Mouse (Mus musculus) heart, embryonic 11.5 days (tissue): ENCODE measurements around the gene Ghr. TPM values are rescaled to one million over a fixed set of nuclear protein-coding genes. Genes with fewer than 3 reads are reported as not detected.

Experiments used
- ATAC-seq: fragments of 200-750 bp; cut with Nextera tagmentation; replicated peaks from 2 replicates; pipeline ENCODE4 v1.8.0; 2017; ENCODE audit warnings: moderate library complexity; ENCODE audit not compliant: insufficient number of reproducible peaks, low FRiP score, low TSS enrichment
- H3K27ac ChIP-seq: fragments of 300-500 bp; sonication (generic); 2 replicates; pipeline ENCODE4 v1.5.1; 2014; ENCODE audit warnings: mild to moderate bottlenecking, low read depth, low read length
- H3K27me3 ChIP-seq: fragments of 300-500 bp; sonication (generic); 2 replicates; pipeline ENCODE4 v1.6.1; 2014; ENCODE audit warnings: mild to moderate bottlenecking, low read length, mixed read lengths; ENCODE audit not compliant: control insufficient read depth, insufficient read depth
- H3K36me3 ChIP-seq: fragments of 300-500 bp; sonication (generic); 2 replicates; pipeline ENCODE4 v1.6.1; 2014; ENCODE audit warnings: mild to moderate bottlenecking, low read length, moderate library complexity, mixed read lengths; ENCODE audit not compliant: control insufficient read depth, insufficient read depth
- H3K4me1 ChIP-seq: fragments of 300-500 bp; sonication (generic); 2 replicates; pipeline ENCODE4 v1.6.1; 2014; ENCODE audit warnings: low read length; ENCODE audit not compliant: control insufficient read depth, insufficient read depth
- H3K4me2 ChIP-seq: fragments of 300-500 bp; sonication (generic); 2 replicates; pipeline ENCODE4 v1.6.1; 2014; ENCODE audit warnings: mild to moderate bottlenecking, moderate library complexity
- H3K4me3 ChIP-seq: fragments of 300-500 bp; sonication (generic); 2 replicates; pipeline ENCODE4 v1.5.1; 2014; ENCODE audit warnings: low read depth, low read length
- H3K9ac ChIP-seq: fragments of 300-500 bp; sonication (generic); 2 replicates; pipeline ENCODE4 v1.6.1; 2014; ENCODE audit warnings: mild to moderate bottlenecking, low read depth, low read length, moderate library complexity
- H3K9me3 ChIP-seq: fragments of 300-500 bp; sonication (generic); replicated peaks from 2 replicates; pipeline ENCODE4 v1.6.1; 2016; ENCODE audit warnings: low read length; ENCODE audit not compliant: control insufficient read depth
- WGBS: fragments of 180-500 bp; shearing (Covaris S2); extraction: QIAGEN DNeasy Blood & Tissue Kit; methylation state at CpG from one replicate; pipeline ENCODE4 v1.1.7; 2014; ENCODE audit not compliant: insufficient replicate concordance; 5-methylcytosine and 5-hydroxymethylcytosine counted together
- polyA plus RNA-seq: library from polyadenylated mRNA; unstranded; fragments of >200 nt; fragmentation: Nextera tagmentation; extraction: Ambion mirVana; gene quantifications from 2 replicates; pipeline ENCODE4 v1.2.1, GENCODE M21; 2014

Ghr gene
- polyA plus RNA-seq, 1 experiment from 2014 or later, result 53.8 TPM

GRCm38 (mm10) chr15:3584361-3584760, 1.1 kb upstream of the Ghr start:
- Histone ChIP-seq H3K36me3 (no peaks in the 10 kb centered on the region), H3K27ac (peak overlapping the region; percentile 15; the same call in 1 of the 2 replicates), H3K4me3 (no peak overlapping the region), H3K4me1 (peaks cover 19% of the 10 kb centered on the region; the same call in 1 of the 2 replicates), H3K27me3 (no peaks in the 10 kb centered on the region), H3K4me2 (no peak overlapping the region), H3K9ac (no peak overlapping the region), H3K9me3 (no peaks in the 10 kb centered on the region)
- 26% methylated on average over 4 of the region's 4 CpGs for WGBS
- no peak for ATAC-seq

GRCm38 (mm10) chr15:3581861-3582806, 1.2 kb downstream of the Ghr start:
- H3K4me1 ChIP-seq, result peaks cover 19% of the 10 kb centered on the region; the same call in 1 of the 2 replicates
- H3K4me3 ChIP-seq, result peak overlapping the region; percentile 78
- H3K36me3 ChIP-seq, result no peaks in the 10 kb centered on the region
- H3K27me3 ChIP-seq, result no peaks in the 10 kb centered on the region
- peak overlapping the region; percentile 85 for H3K9ac ChIP-seq
- ATAC-seq, result peak; percentile 65
- no peaks in the 10 kb centered on the region for H3K9me3 ChIP-seq
- 3% methylated on average over 34 of the region's 34 CpGs for WGBS
- peak overlapping the region; percentile 82 for H3K27ac ChIP-seq
- peak overlapping the region; percentile 61 for H3K4me2 ChIP-seq

- Histone ChIP-seq H3K27ac (peak overlapping the region; percentile 82; the same call in 1 of the 2 replicates), H3K9me3 (no peaks in the 10 kb centered on the region), H3K4me1 (peaks cover 19% of the 10 kb centered on the region; the same call in 1 of the 2 replicates), H3K27me3 (no peaks in the 10 kb centered on the region), H3K4me3 (peak overlapping the region; percentile 78), H3K9ac (peak overlapping the region; percentile 85), H3K4me2 (peak overlapping the region; percentile 61), H3K36me3 (no peaks in the 10 kb centered on the region)
- no peak for ATAC-seq
- WGBS, result 9% methylated on average over 3 of the region's 3 CpGs
Observed at GRCm38 (mm10) chr15:3581337-3581736, 2.0 kb downstream of the Ghr start.

GRCm38 (mm10) chr15:3580216-3580615, 3.1 kb downstream of the Ghr start:
- 65% methylated on average over 2 of the region's 2 CpGs for WGBS
- peaks cover 18% of the 10 kb centered on the region; the same call in 1 of the 2 replicates for H3K4me1 ChIP-seq
- no peaks in the 10 kb centered on the region for H3K36me3 ChIP-seq
- no peak overlapping the region for H3K27ac ChIP-seq
- ATAC-seq, result no peak
- H3K27me3 ChIP-seq, result no peaks in the 10 kb centered on the region
- no peak overlapping the region for H3K9ac ChIP-seq
- peak overlapping the region; percentile 25; the same call in 1 of the 2 replicates for H3K4me2 ChIP-seq
- no peak overlapping the region for H3K4me3 ChIP-seq
- no peaks in the 10 kb centered on the region for H3K9me3 ChIP-seq

- Histone ChIP-seq H3K36me3 (no peaks in the 10 kb centered on the region), H3K4me1 (peaks cover 7% of the 10 kb centered on the region; the same call in 1 of the 2 replicates), H3K27me3 (no peaks in the 10 kb centered on the region), H3K9ac (no peak overlapping the region), H3K4me3 (no peak overlapping the region), H3K4me2 (no peak overlapping the region), H3K27ac (no peak overlapping the region), H3K9me3 (no peaks in the 10 kb centered on the region)
- 63% methylated on average over 5 of the region's 5 CpGs for WGBS
- ATAC-seq, result no peak
Observed at GRCm38 (mm10) chr15:3578286-3578980, 4.9 kb downstream of the Ghr start.

GRCm38 (mm10) chr15:3569178-3569903, 14.0 kb downstream of the Ghr start:
- H3K4me3 ChIP-seq, result no peak overlapping the region
- no peak overlapping the region for H3K4me2 ChIP-seq
- H3K27me3 ChIP-seq, result no peaks in the 10 kb centered on the region
- H3K9ac ChIP-seq, result no peak overlapping the region
- 78% methylated on average over 2 of the region's 2 CpGs for WGBS
- H3K27ac ChIP-seq, result no peak overlapping the region
- H3K4me1 ChIP-seq, result no peaks in the 10 kb centered on the region
- H3K36me3 ChIP-seq, result no peaks in the 10 kb centered on the region
- ATAC-seq, result no peak
- no peaks in the 10 kb centered on the region for H3K9me3 ChIP-seq

GRCm38 (mm10) chr15:3564570-3564969, 18.7 kb downstream of the Ghr start:
- H3K9ac ChIP-seq, result no peak overlapping the region
- no peaks in the 10 kb centered on the region for H3K36me3 ChIP-seq
- no peak overlapping the region for H3K27ac ChIP-seq
- H3K4me1 ChIP-seq, result no peaks in the 10 kb centered on the region
- H3K27me3 ChIP-seq, result no peaks in the 10 kb centered on the region
- no peaks in the 10 kb centered on the region for H3K9me3 ChIP-seq
- ATAC-seq, result no peak
- H3K4me2 ChIP-seq, result no peak overlapping the region
- H3K4me3 ChIP-seq, result no peak overlapping the region
- 64% methylated on average over 4 of the region's 4 CpGs for WGBS

- H3K27ac ChIP-seq, result no peak overlapping the region
- no peak overlapping the region for H3K4me2 ChIP-seq
- H3K9ac ChIP-seq, result no peak overlapping the region
- H3K4me1 ChIP-seq, result peaks cover 1% of the 10 kb centered on the region; the same call in 1 of the 2 replicates
- no peaks in the 10 kb centered on the region for H3K27me3 ChIP-seq
- H3K4me3 ChIP-seq, result no peak overlapping the region
- no peaks in the 10 kb centered on the region for H3K36me3 ChIP-seq
- ATAC-seq, result no peak
- WGBS, result 56% methylated on average over 7 of the region's 7 CpGs
- H3K9me3 ChIP-seq, result no peaks in the 10 kb centered on the region
Observed at GRCm38 (mm10) chr15:3563929-3564516, 19.3 kb downstream of the Ghr start.
